Mouse (Mus musculus) splenic B cell, adult 2 months (primary cell): Measurements from ENCODE around the gene Ubb.

ENCODE experiments used
- DNase-seq: peaks from one replicate; pipeline ENCODE4 v3.0.0-alpha.2; 2011; ENCODE audit warnings: low read depth, low spot score
- H3K27me3 ChIP-seq: 2 replicates; pipeline ENCODE4 v1.6.1; 2012; ENCODE audit warnings: mild to moderate bottlenecking, low read length, moderate library complexity, mixed read lengths; ENCODE audit not compliant: control insufficient read depth, poor library complexity, insufficient read depth, severe bottlenecking
- H3K36me3 ChIP-seq: 2 replicates; pipeline ENCODE4 v1.6.1; 2012; ENCODE audit warnings: mild to moderate bottlenecking, low read length, moderate library complexity, mixed read lengths; ENCODE audit not compliant: control insufficient read depth, poor library complexity, insufficient read depth, severe bottlenecking

Gene Ubb

DNA sequence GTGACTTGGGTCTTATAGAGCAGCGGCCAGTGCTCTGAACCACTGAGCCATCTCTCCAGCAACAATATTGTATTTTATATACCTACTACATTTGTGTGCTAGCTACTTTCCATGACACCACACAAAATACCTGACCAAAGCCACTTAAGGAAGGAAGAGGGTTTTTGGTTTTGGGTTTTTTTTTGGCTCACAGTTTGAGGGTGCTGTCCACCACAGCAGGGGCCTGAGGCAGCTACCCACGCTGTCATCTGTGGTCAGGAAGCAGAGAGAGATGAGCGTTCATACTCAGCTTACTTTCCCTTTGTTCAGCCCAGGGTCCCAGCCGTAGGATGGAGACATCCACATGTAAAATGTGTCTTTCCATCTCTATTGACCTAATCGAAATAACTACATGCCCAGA is 36.1 kb downstream of the Ubb start:
- Histone ChIP-seq H3K36me3 (peaks cover 25% of the 10 kb centered on the region), H3K27me3 (no peaks in the 10 kb centered on the region)
- DNase-seq, result no peak

DNA sequence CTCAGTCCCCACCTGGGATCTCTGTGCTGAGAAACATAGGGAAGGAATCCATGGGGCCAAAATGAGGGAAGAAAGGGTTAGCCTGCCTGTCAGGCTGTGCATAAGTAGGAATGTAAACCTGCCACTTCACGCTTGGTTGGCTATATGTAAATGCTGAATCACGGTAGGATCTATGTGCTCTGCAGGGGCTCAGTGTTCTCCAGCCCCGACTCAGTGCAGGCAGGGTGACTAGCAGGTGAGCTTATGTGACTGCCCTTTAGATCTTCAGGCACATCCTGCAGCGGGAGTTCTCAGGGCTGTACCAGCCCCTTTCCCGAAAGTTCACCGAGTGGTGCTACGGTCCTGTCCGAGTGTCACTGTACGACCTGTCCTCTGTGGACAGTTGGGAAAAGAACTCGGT is 38.4 kb downstream of the Ubb start:
- Histone ChIP-seq H3K36me3 (peaks cover 16% of the 10 kb centered on the region), H3K27me3 (no peaks in the 10 kb centered on the region)
- no peak for DNase-seq

DNA sequence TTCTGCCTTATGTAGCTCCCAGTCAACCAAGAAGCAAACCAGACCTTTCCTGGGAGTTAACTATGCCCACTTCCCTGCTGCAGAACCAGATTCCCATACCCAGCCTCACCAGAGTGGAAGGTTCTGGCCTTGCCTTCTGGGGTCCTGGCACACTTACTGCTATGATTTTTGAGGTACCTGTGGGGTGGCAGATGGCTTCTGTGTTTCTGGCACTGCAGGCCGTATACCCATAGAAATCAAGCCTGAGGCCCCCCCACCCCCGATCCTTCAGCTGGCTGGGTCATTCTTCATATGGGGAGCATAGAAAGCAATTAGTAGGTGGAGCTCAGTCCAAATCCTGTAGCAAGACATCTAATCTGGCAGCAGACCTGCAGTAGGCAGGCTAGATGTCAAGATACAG is 40.1 kb downstream of the Ubb start:
- no peak for DNase-seq
- H3K27me3 ChIP-seq, result no peaks in the 10 kb centered on the region
- H3K36me3 ChIP-seq, result peaks cover 9% of the 10 kb centered on the region

DNA sequence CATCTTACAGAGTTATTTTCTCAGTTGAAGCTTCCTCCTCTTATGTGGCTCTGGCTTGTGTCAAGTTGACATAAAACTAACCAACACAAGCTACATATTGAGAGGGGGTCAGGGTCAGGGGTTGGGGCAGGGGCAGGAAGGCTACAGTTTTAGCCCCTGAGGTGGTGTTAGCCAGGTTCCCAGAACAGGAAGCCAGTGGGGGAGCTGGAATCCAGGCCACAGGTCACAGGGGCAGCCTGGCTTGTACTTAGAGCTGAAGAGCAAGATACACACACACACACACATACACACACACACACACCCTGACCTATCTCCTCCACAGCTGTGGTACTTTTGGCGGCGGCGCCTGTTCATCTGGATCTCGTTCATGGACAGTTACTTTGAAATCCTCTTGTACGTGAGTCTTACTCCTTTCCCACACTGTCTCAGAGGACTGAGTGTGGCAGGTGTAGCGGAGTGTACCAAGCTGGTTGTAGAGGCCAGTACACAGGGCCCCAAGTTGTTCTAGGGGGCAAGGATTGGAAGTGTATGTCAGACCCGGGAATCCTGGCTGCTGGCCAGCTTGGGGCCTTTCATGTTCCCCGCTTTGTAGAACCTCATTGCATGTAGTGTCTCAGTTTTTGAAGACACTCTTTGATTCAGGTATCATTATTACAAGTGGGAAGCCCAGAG is 41.1 kb downstream of the Ubb start:
- peaks cover 7% of the 10 kb centered on the region for H3K36me3 ChIP-seq
- no peak for DNase-seq
- H3K27me3 ChIP-seq, result no peaks in the 10 kb centered on the region

DNA sequence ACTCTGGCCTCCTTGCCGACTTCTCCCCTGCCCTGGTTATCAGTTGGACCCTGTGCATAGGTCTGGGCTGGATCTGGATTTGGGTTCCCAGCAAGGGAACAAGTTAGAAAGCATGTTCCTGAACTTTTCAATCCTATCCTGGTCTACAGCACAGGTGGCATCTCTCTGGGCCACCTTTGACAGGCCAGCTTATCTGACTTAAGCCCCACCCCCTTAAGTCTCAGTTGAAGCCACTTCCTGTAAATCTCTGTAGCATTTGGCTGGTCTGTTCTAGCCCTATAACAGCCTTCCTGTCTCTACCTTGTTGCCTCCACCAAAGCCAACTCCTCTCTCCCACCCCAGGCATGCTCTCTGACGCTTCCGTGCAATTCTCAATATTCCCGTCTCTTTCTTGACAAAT is 47.6 kb downstream of the Ubb start:
- no peak for DNase-seq
- H3K27me3 ChIP-seq, result no peaks in the 10 kb centered on the region
- peaks cover 6% of the 10 kb centered on the region for H3K36me3 ChIP-seq

DNA sequence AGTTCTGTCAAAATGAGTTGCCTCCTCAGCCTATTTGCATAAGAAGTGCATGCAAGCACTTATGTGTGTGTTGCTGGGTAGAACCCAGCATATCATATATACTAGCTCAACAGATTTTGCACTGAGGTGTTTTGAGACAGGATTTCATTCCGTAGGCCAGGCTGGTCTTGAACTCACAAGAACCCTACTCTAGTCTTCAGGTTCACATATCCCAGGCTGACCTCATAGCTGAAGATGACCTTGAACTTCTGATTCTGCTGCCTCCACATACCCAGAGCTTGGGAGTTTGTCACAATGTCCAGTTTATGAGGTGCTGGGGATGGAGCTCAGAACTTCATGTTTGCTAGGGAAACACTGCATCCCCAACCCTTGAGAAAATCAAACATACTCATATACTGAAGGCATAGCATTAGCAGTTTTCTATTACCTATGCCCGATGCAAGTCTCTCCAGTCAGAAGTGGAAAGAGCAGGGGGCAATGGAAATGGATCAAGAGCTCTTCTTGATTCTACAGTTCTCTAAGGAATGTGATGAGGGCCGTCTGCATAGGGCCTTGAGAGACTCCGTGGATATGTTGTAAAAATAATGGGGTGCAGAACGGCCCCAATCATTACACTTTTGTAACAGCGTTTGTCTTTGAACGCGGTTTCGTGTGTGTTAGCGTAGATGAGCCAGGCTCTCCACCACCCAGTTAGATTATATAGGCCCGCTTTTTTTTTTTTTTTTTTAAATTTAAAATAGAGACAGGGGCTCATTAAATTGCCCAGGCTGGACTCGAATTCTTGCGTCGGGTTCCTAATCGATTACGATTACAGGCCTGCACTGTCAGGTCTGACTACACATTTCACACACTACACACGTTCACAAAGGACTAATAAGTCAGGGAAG is 51.0 kb downstream of the Ubb start:
- H3K27me3 ChIP-seq, result no peaks in the 10 kb centered on the region
- DNase-seq, result no peak

More for the DNA sequence above, 51.0 kb downstream of the Ubb start:
- peaks cover 29% of the 10 kb centered on the region for H3K36me3 ChIP-seq
